Mouse (Mus musculus) heart, postnatal 25 days (tissue): Measurements from ENCODE around the gene Mrpl58. TPM values are rescaled to one million over a fixed set of nuclear protein-coding genes. Genes with fewer than 3 reads are reported as not detected.
"Not testable (repeated sequence)": the region's sequence is repeated elsewhere in the genome, so short reads cannot be mapped to it uniquely, and the experiment has no call there.

ENCODE experiments used
- DNase-seq: peaks from one replicate; pipeline ENCODE4 v3.0.0; 2022; ENCODE audit warnings: low spot score
- intact Hi-C: fragments of 180-260 bp; cut with DNase I; formaldehyde crosslinking; loops from one replicate; pipeline ENCODE4 v1.15.1; 2025
- microRNA-seq: library from miRNA; unstranded; fragments of <30 nt; microRNA quantifications from one replicate; pipeline ENCODE4 v1.2.0, GENCODE M21; 2022
- total RNA-seq, 2 experiments: library from RNA; stranded (reverse); gene quantifications; 2 replicates each; pipeline ENCODE4 v1.2.3; 2021

The Mrpl58 gene
- total RNA-seq, 2 experiments from 2014 or later, result 143 to 145 TPM

GRCm38 (mm10) chr11:115451781-115452241 lies 48.3 kb downstream of the Mrpl58 start:
- no peak for DNase-seq
- intact Hi-C loops, result no loop called here

DNA sequence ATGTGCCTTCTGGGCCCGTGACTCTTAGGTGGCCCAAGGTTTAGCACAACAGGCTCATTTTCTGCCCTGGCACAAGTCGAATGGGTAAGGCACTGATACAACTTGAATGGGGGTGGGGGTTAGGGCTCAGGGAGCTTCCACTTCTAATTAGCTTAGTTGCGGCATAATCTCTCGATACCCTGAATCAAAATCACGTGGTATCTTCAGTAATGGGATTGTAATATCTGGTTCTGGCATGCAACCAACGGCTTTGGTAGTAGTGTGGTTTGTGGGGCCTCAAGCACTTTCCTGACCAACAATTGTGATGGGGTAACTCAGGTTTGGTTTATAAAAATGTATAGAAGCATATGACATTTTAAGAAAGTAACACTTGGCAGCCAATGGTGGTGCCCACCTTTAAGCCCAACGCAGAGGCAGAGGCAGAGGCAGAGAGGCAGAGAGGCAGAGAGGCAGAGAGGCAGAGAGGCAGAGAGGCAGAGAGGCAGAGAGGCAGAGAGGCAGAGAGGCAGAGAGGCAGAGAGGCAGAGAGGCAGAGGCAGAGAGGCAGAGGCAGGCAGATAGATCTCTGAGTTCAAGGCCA lies 48.8 kb downstream of the Mrpl58 start:
- intact Hi-C loops, result no loop called here
- DNase-seq, result no peak

DNA sequence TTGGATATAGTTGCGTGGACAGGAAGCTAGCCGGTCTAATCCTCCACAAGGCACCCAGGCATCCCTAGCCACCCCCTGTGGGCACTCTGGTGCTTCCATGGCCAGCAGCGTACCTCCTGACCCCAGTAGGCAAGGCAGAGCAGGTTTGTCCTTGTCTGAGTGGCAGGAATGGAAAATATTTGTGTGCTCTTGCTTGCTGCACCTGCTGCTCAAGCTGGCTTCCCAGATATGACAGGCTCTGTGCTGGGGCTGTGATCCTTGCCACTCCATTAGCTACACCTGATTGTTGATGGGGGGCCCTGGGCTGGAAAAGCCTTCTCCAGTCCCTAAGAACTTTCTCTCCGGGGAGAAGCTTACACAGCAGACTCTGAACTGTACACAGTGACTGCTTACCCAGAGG lies 49.8 kb downstream of the Mrpl58 start:
- intact Hi-C loops, result no loop called here
- no peak for DNase-seq

DNA sequence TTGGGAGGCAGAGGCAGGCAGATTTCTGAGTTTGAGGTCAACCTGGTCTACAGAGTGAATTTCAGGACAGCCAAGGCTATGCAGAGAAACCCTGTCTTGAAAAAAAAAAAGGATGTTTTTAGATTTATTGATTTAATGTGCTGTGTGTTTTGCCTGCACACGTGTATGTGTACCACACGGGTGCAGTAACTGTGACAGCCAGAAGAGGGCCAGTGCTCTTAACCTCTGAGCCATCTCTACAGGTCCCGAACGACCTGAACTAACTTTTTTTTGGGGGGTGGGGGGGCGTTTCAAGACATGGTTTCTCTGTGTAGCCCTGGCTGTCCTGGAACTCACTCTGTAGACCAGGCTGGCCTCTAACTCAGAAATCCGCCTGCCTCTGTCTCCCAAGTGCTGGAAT lies 51.3 kb downstream of the Mrpl58 start:
- intact Hi-C loops, DNase-seq: not testable (repeated sequence)

DNA sequence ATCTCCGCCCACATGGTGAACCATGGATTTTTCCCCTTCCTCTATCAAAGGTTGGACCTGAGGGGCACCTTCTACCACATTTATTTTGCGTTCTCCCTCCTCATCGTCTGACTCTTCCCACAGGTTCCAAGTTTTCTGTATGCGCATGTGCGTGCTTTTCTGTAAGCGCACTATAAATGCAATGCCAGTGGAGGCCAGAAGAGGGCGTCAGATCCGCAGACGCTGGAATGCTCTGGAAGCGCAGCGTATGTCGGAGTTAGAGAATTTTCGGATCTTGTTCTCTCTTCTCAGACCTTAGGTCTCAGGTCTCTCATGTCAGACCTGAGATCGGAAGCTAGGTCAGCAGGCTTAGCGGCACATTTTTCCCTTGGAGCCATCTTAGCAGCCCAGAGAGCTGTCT lies 52.1 kb downstream of the Mrpl58 start:
- intact Hi-C loops, result no loop called here
- no peak for DNase-seq

GRCm38 (mm10) chr11:115456182-115456581 lies 52.6 kb downstream of the Mrpl58 start:
- intact Hi-C loops, result no loop called here
- no peak for DNase-seq

- DNase-seq, result no peak
- intact Hi-C loops, result no loop called here
Measured at GRCm38 (mm10) chr11:115457405-115457804, 53.9 kb downstream of the Mrpl58 start.

DNA sequence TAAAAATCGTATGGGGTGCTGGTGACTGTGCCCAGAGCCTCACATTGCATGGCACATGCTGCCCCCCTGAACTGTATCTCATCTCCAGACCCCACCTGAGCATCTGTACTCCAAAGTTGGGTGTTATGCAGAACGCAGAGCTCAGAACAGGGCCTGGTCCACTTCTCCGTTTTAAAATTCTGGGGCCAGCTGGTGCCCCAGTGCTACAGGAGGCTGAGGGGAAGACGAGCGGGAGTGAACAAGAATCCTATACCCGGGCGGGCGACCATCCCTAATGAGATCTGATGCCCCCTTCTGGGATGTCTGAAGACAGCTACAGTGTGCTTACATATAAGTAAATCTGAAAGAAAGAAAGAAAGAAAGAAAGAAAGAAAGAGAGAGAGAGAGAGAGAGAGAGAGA lies 57.4 kb downstream of the Mrpl58 start:
- no peak for DNase-seq
- intact Hi-C loops, result no loop called here

DNA sequence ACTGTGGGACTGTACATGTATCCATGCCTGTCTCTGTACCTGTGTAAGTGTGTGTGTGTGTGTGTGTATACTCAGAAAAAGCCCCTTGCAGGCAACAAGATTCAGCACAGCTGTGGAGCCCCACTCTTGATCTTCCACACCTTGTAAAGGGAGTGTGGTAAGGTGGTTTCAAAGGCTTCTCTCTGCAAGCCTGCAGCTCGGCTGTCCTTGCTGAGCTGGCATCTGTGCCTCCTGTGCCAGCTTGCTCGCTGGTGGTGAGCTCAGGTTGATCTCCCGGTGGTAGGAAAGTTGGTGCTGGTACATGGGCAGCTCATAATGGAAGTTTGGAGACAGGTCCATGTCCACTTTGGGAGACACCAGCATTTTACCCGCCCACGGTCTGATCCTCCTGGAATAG lies 58.3 kb downstream of the Mrpl58 start:
- DNase-seq, result no peak
- intact Hi-C loops, result no loop called here

Small RNAs within 50 kb of the gene (microRNA-seq; reads per million reads assigned to microRNA genes)
- not detected for gene Mir3968

Other genes with a start within 250 kb of the Mrpl58 start
- 10 to 100 TPM; 10.1 to 12.9 TPM for gene Slc9a3r1, start 240.4 kb upstream of the Mrpl58 start, total RNA-seq
- gene Tmem104, start 216.3 kb upstream of the Mrpl58 start, total RNA-seq, result 10 to 100 TPM; 10.0 to 10.5 TPM
- 10 to 100 TPM; 19.3 to 23.0 TPM for gene Nat9, start 215.9 kb upstream of the Mrpl58 start, total RNA-seq
- under 1 TPM; 0.10 to 0.34 TPM for gene Grin2c, start 136.5 kb upstream of the Mrpl58 start, total RNA-seq
- gene Fdxr, start 126.7 kb upstream of the Mrpl58 start, total RNA-seq, result 1 to 10 TPM; 7.9 to 8.2 TPM
- 1 to 10 TPM; 1.1 to 1.5 TPM for gene Fads6, start 106.1 kb upstream of the Mrpl58 start, total RNA-seq
- not detected for gene Otop2, start 96.6 kb upstream of the Mrpl58 start, total RNA-seq
- gene Ush1g, start 81.7 kb upstream of the Mrpl58 start, total RNA-seq, result under 1 TPM in 1 of 2 experiments, not detected in 1; 0.20 TPM
- not detected for gene Otop3, start 69.0 kb upstream of the Mrpl58 start, total RNA-seq
- gene Hid1, start 36.0 kb upstream of the Mrpl58 start, total RNA-seq, result 1 to 10 TPM; 4.2 to 5.4 TPM
- gene Cdr2l, start 21.8 kb upstream of the Mrpl58 start, total RNA-seq, result 1 to 10 TPM; 5.5 to 6.6 TPM
- gene Atp5h, start 16.2 kb downstream of the Mrpl58 start, total RNA-seq, result 1,000 to 10,000 TPM; 2,312 to 2,343 TPM
- 10 to 100 TPM; 27.0 to 28.0 TPM for gene Kctd2, start 16.4 kb downstream of the Mrpl58 start, total RNA-seq
- gene Trim80, start 36.8 kb downstream of the Mrpl58 start, total RNA-seq, result not detected
- not detected for gene Slc16a5, start 58.7 kb downstream of the Mrpl58 start, total RNA-seq
- 1 to 10 TPM; 1.4 to 2.3 TPM for gene Armc7, start 71.9 kb downstream of the Mrpl58 start, total RNA-seq
- gene Nt5c, start 88.1 kb downstream of the Mrpl58 start, total RNA-seq, result 10 to 100 TPM; 13.9 to 14.9 TPM
- gene Jpt1, start 110.6 kb downstream of the Mrpl58 start, total RNA-seq, result 100 to 1,000 TPM; 121 to 135 TPM
- 100 to 1,000 TPM; 165 to 177 TPM for gene Sumo2, start 132.5 kb downstream of the Mrpl58 start, total RNA-seq
- 10 to 100 TPM; 20.4 to 25.1 TPM for gene Nup85, start 160.7 kb downstream of the Mrpl58 start, total RNA-seq
- gene Mrps7, start 200.2 kb downstream of the Mrpl58 start, total RNA-seq, result 10 to 100 TPM; 74.0 to 82.3 TPM
- 10 to 100 TPM; 20.9 to 24.5 TPM for gene Gga3, start 200.3 kb downstream of the Mrpl58 start, total RNA-seq
- gene Mif4gd, start 209.2 kb downstream of the Mrpl58 start, total RNA-seq, result 10 to 100 TPM; 45.5 to 56.9 TPM
- gene Slc25a19, start 224.5 kb downstream of the Mrpl58 start, total RNA-seq, result 10 to 100 TPM; 41.6 to 45.9 TPM